Comparison of ENCODE assay signal across 20 mouse cellular contexts in the genomic region with DNA sequence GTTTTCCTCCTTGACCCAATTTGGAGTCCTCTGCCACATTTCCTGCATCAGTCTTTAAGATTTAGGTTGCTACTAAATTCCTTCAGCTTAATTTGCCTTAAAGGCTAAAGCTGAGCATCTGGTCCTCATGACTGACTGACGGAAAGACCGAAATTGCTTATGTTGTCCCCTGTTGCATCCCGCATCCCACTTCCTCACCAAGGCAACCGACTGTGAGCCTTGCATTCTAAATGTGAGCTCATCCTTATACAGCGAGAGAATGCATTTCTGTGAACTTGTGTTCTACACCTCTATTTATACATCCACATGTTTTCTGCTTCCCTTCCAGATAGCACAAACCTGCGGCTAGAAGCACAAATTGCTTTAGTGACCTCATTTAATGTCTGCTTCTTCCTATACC.
A peak's percentile ranks its signal among the peaks of the same experiment; 100 is the strongest.
DNase-seq lines count a peak whose midpoint lies in the region; ATAC-seq lines count a peak whose summit lies in the region.
"Had no signal": no experiment of that assay in that cellular context is flagged by ENCODE, and none has a peak within 500 bp of the region (broad histone marks: within the 10 kb centered on the region; RNA-seq: fewer than 3 reads in every experiment).

No protein-coding gene starts in this region.

- intact Hi-C loops in left cerebral cortex, postnatal 14 days (cut with DNase I): no loop called here

- peak; percentile 65 for ATAC-seq in frontal cortex, adult (ENCODE audit: low TSS enrichment)
- ATAC-seq in megakaryocyte progenitor cell, adult 5-6 weeks (replicated peaks; ENCODE audit: poor library complexity): no peak
- ATAC-seq: forebrain, embryonic 16.5 days; intestine, postnatal 0 days; Patski had no signal

- no peak for DNase-seq in frontal cortex, postnatal 14 days (ENCODE audit: low spot score in 2 of 2)
- DNase-seq in left cerebral cortex, postnatal 14 days (ENCODE audit: low spot score in 2 of 2): peak; percentile 57 to 66
- DNase-seq in left cerebral cortex, adult 11 months (ENCODE audit: low spot score): no peak
- DNase-seq in right cerebral cortex, adult 2 months (ENCODE audit: low spot score in 2 of 2): peak; percentile 46 to 54
- DNase-seq in right cerebral cortex, postnatal 4 days: no peak
- peak; percentile 65 for DNase-seq in telencephalon, adult 2 months (ENCODE audit: low read depth, low spot score)
- DNase-seq: adrenal gland, postnatal 14 days; cerebellum, adult 11-12 months; cerebellum, adult 9-11 months; heart, postnatal 10 days; kidney, adult 9 months; kidney, postnatal 10 days; lung, adult 2 months; lung, postnatal 10 days; thymus, postnatal 14 days had no signal

Comparison
In these comparisons a context has a peak if more than half of its experiments do, and no peak if none do; other contexts are left out.
1. DNase-seq: peak in left cerebral cortex, postnatal 14 days (2 of 2), right cerebral cortex, adult 2 months (2 of 2) and telencephalon, adult 2 months (single experiment); none in frontal cortex, postnatal 14 days (0 of 2), left cerebral cortex, adult 11 months (single experiment) and right cerebral cortex, postnatal 4 days (single experiment).